24 mouse cellular contexts compared by ENCODE assay signal in the genomic region with DNA sequence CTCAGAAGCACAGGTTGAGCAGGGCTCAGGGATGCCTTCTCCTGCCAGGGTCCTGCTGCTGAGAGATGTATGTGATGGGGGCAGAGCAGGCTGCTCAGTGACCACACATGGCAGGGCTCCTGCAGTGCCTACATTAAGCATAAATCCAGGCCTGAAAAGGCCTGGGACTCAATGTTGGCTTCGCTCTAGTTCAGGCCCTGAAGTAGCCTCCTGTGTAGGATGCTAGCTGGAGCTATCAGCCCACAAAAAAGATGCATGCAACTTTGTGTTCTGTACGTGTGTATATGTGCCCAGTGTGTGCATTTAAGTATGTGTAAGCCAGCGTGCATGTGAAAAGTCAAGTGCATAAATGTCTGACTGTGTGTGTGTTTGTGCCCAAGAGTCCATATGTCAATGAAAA.
"Had no signal": no experiment of that assay in that cellular context is flagged by ENCODE, and none has a peak within 500 bp of the region (broad histone marks: within the 10 kb centered on the region; RNA-seq: fewer than 3 reads in every experiment).

No protein-coding gene starts in this region.

- H3K4me2 ChIP-seq: heart, embryonic 12.5 days; hindbrain, embryonic 12.5 days; hindbrain, embryonic 14.5 days; kidney, embryonic 15.5 days; limb, embryonic 13.5 days; limb, embryonic 15.5 days; liver, embryonic 12.5 days had no signal

- H3K27me3 ChIP-seq: heart, embryonic 12.5 days; kidney, embryonic 15.5 days; limb, embryonic 15.5 days had no signal

- H3K9me3 ChIP-seq: heart, embryonic 10.5 days; heart, embryonic 12.5 days; hindbrain, embryonic 10.5 days; hindbrain, embryonic 12.5 days; kidney, embryonic 15.5 days; limb, embryonic 13.5 days; limb, embryonic 15.5 days; liver, embryonic 12.5 days had no signal

- H3K4me3 ChIP-seq: gastrocnemius, adult 2 months; heart, embryonic 10.5 days; heart, embryonic 12.5 days; hindbrain, embryonic 10.5 days; hindbrain, embryonic 12.5 days; kidney, embryonic 15.5 days; limb, embryonic 13.5 days; limb, embryonic 15.5 days; liver, embryonic 12.5 days had no signal

- H3K36me3 ChIP-seq: heart, embryonic 10.5 days; heart, embryonic 12.5 days; hindbrain, embryonic 10.5 days; hindbrain, embryonic 12.5 days; kidney, embryonic 15.5 days; limb, embryonic 13.5 days; limb, embryonic 15.5 days; liver, embryonic 12.5 days had no signal

- ATAC-seq: hindbrain, embryonic 16.5 days; intestine, embryonic 16.5 days; liver, embryonic 12.5 days had no signal

- H3K9ac ChIP-seq: heart, embryonic 12.5 days; hindbrain, embryonic 12.5 days; hindbrain, embryonic 14.5 days; kidney, embryonic 15.5 days; limb, embryonic 13.5 days; limb, embryonic 15.5 days; liver, embryonic 12.5 days; liver, embryonic 14.5 days had no signal

- H3K27ac ChIP-seq: gastrocnemius, adult 2 months; hindbrain, embryonic 10.5 days; hindbrain, embryonic 12.5 days; hindbrain, embryonic 14.5 days; kidney, embryonic 15.5 days; limb, embryonic 13.5 days; limb, embryonic 15.5 days; liver, embryonic 12.5 days; liver, embryonic 14.5 days had no signal

- DNase-seq: gastrocnemius, adult 2 months; gastrocnemius, postnatal 10 days; gastrocnemius, postnatal 25 days; heart, adult 18-20 months; heart, postnatal 10 days; heart, postnatal 4 days; kidney, adult 11 months; kidney, adult 9 months; kidney, postnatal 36 days; layer of hippocampus, adult 9-11 months; layer of hippocampus, postnatal 36 days; left cerebral cortex, postnatal 4 days had no signal
